Mouse (Mus musculus) brain, embryonic 14.5 days (tissue): ENCODE results near the gene Negr1. TPM values are rescaled to one million over a fixed set of nuclear protein-coding genes. Genes with fewer than 3 reads are reported as not detected.

Experiments
- DNase-seq: peaks from one replicate; pipeline ENCODE4 v3.0.0-alpha.2; 2011; ENCODE audit warnings: low read depth
- CTCF ChIP-seq: fragments of 200-500 bp; IDR thresholded peaks from 2 replicates; pipeline ENCODE4 v1.5.1; 2012; ENCODE audit warnings: inconsistent platforms, mild to moderate bottlenecking, moderate library complexity, borderline replicate concordance; ENCODE audit not compliant: insufficient read depth, insufficient read length; ENCODE audit errors: extremely low read depth
- POLR2A ChIP-seq: fragments of 200-500 bp; IDR thresholded peaks from 2 replicates; pipeline ENCODE4 v1.6.1; 2012; ENCODE audit warnings: mild to moderate bottlenecking, inconsistent platforms, borderline replicate concordance; ENCODE audit not compliant: poor library complexity, insufficient read depth, insufficient read length, severe bottlenecking; ENCODE audit errors: extremely low read depth
- polyA plus RNA-seq: library from polyadenylated mRNA; depleted of rRNA; stranded (reverse); fragments of >200 nt; gene quantifications from 2 replicates; pipeline ENCODE4 v1.2.3, GENCODE M21; 2012

Gene Negr1
- polyA plus RNA-seq, 1 experiment = 61.0 TPM

DNA sequence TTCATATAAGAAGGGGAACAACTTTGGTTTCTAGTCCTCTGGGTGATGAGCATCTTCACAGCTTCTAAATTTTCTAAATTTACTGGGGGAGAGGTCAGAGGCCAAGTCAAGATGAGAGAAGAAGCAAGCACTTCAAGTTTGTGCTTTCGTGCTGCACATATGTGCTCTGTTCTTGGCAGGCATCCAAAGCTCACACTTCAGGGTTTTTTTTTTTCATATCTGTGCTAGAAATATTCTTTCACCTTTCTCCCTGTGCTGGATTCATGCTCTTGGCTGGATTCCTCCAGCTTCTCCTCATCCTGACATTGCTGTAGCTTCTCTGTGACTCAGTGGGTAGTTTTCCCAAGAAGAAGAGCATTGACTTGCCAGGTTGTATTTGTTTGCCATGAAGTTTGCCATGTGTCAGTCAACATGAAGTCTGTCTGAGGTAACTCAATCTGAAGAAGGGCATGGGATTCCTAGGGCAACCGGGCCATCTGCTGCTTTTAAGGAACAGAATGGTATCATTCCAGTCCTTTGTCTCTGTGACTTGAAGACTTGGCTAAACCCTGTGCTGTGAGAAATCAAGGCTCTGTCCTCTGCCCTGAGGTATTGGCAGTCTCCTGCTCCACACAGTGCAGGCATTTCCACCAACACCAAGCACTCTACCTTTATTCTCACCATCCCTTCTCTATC lies 204.7 kb downstream of the Negr1 start:
- peak; percentile 66 for DNase-seq
- no peak for TF ChIP-seq CTCF
- no peak for TF ChIP-seq POLR2A

DNA sequence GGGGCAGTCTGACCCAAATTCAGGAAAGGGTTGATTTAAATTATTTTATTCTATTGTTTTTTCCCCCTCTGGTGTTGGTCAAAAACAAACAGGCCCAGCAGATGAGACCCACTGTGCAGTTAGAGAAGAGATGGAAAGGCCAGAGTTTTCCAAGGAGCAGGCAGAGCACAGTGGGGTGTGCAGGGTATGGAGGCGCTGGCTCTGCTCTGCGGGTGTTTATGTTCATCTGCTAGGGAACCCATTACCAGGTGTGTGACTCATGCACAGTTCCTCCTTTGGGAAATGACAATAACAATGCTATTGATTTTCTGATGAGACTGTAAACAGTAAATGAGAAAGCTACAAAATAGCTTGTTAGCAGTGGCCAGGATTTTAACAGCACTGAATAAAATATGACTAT lies 210.0 kb downstream of the Negr1 start:
- DNase-seq = no peak
- TF ChIP-seq CTCF (no peak), POLR2A (no peak)

DNA sequence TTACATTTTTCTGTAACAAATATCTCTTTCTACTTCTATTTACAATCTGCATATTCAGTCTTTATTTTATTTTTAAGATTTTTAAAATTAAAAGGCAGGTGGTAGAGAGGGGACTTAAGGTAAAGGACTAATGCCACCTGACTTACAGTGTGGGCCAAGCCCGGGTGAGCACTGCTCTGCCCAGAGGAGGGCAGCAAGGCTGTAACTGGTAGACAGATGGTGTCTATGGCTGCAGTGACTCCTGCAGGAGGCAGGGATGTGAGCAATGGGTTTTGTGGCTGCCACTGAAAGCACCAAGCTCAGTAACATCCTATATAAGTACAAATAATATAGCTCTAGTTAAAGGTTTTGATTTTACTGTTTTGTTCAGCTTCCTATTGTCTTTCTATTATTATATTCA lies 210.5 kb downstream of the Negr1 start:
- peak; percentile 66 for DNase-seq

DNA sequence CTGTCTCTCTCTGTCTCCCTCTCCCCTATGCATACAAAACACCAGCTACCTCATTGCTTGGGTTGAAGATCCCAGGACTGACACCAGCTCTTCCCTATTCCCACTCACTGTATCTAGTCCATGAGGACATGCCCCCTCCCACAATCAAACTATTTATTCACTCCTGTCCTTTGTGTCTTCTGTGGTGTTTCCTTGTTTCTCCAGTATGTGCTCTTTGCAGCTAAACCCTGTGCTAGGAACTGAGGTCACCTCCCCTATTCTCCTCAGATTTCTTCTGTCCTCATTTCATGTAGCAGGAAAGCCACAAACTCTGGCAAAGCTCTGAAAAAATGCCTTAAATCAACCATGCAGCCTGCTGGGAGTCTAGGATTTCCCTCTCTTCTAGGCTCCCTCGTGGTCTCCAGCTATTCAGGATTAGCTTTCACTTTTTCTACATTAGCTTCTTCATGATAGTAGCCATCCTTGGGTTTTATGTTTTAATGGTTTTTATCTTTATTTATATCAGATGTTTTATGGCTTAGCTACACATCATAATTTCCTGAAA lies 222.8 kb downstream of the Negr1 start:
- DNase-seq = no peak
- TF ChIP-seq CTCF = no peak
- no peak for TF ChIP-seq POLR2A

More for the DNA sequence above, 210.5 kb downstream of the Negr1 start:
- TF ChIP-seq CTCF = peak; percentile 43; the same call in 1 of the 2 replicates
- no peak for TF ChIP-seq POLR2A

DNA sequence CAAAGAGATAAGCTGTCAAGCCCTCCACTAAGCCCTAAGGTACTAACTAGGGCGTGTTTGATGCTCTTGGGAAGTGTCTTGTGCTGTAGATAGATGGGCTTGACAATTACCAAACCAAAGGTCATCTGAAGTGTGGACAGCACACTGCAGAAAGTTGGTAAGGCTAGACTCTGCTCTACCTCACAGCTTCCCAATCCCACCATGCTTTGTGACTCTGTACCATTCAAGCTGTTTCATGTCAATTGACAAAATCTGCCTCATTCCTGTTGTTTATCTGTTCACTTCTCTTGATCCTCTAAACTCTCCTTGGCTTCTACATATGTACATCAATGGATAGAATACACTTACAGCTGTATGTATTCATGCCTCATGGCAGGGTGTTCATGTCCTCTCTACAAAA lies 224.8 kb downstream of the Negr1 start:
- DNase-seq = no peak
- TF ChIP-seq CTCF (no peak), POLR2A (no peak)

DNA sequence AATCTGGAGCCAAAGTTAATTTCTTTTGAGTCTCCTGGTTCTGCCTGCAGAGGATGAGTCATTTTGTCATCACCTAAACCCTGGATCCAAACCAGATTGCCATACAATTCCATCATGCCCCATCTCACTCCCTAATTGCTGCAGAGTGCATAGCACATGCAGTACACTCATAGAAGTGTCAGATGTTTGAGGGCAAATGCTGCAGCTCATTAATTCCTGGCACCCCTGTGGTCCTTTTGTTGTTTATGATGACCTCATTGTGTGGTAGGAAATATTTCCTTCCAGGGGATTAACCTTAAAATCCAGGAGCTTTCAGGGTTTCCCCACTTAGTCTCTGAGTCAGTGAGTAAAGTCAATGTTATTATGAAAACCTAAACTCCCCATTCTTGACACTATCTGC lies 229.6 kb downstream of the Negr1 start:
- DNase-seq = peak; percentile 62
- no peak for TF ChIP-seq CTCF
- TF ChIP-seq POLR2A = no peak

DNA sequence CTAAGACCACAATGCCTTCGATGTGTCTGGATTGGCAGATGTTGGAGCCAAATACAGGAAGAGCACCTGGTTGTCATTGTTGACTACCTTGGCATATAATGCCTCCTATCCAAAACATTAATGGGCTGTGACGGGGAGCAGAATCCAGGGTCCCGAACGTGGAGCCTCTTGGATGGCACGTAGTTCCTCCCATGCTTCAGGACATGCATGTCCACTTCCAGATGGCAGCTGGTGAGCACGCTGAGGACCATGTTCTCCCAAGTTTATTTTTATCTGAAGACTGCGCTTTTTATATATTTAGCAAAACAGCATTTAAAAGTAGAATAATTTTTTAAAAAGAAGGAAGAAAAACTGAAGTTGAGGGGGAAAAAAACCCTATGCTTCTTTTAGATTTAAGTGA lies 231.1 kb downstream of the Negr1 start:
- TF ChIP-seq CTCF = no peak
- no peak for TF ChIP-seq POLR2A
- no peak for DNase-seq

DNA sequence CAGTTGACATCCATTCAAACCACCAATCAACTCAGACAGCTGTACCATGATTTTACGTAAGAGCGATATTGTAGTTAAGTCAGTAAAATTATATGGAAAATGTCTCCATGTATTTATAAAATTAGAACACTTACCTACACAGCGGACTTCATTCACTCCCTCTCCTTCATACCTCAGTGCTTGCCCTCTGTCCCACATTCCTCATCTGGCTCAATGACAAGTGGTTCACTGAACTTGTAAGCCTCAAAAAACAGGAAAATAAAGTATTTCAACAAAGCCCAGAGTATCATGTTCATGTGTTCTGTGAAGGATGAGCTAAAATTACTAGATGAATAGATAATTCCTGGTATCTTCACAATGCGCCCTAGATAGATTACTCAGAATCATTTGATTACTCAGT lies 232.5 kb downstream of the Negr1 start:
- TF ChIP-seq POLR2A (no peak), CTCF (no peak)
- DNase-seq = no peak

DNA sequence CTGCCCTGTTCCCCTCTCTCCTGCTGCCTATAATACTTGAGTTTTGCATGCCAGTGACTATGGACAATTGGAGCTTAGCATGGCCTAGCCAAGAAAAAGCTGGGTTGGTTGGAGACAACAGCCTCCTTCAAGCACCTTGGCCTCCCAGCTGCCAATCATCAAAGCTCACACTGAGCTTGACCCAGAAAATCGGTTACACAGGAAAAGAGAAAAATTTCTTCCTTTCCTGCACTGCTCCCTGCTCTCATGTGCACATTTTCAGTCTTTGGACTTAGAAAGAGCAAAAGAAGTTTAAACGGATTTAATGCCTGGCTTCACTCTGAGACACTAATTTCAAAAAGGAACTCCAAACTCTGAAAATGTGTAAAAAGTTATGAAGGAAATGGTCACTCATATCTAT lies 233.0 kb downstream of the Negr1 start:
- TF ChIP-seq CTCF (no peak), POLR2A (no peak)
- DNase-seq = no peak

DNA sequence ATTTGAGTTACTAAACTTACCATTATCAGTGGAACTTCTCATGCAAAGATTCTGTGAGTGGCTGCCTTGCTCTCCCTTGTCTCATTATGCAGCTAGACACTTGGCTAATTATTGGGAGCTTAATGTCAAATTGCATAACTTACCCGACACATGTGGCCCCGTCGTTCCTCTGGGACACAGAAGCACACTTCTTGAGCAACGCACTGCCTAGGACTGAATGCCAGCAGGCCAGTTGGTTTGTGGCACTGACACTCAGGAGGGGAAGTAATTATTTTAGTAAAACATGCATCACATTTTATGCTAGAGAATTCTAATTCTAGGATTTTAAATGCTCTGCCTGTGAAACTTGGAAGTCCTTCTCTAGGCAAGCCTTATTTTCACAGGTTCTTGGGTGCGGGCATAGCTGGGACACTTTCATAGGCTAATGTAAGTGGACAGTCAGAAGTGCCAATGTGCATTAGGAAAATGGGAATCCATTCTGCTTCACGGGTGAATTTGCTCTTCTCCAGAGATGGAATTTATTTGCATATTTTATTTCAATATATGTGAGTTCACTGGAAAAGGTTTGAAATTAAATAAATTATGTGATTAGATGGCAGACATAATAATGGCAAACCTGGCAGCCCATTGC lies 234.6 kb downstream of the Negr1 start:
- DNase-seq = peak; percentile 57
- TF ChIP-seq POLR2A (no peak), CTCF (no peak)

DNA sequence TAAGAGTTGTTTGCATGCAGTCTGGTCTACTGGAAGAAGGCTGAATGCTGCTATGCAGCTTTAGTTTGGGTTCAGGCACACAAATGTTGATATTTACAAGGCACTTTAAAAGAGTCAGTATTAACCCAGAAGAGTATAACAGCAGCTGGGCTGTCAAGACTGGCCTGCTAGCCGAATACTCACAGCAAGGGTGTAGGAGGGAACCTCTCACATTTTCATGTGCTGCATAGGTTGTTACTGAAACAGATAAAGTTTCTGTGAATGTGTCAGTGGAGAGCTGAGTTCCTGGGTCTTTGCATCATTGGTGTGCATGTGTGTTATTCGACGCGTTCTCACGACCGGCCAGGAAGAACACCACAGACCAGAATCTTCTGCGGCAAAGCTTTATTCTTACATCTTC lies 237.6 kb downstream of the Negr1 start:
- TF ChIP-seq POLR2A (no peak), CTCF (no peak)
- DNase-seq = no peak

DNA sequence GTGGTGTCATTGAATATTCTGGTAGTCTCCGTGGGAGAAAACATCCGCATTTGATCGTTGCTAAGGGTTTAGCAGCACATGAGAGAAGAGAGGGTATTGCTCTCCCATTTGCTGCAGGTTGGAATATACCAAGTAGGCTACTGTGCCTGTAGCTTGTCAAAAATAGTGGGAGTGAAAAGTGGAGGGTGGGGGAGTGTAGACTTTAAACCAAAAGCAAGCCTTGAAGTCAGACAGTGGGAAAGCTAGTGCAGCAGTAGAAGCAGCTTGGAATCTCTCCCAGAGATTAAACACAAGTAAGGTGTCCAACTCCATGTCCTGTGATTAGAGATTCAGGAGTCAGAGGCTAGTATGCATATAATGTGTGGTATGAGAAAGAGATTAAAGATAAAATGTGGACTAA lies 248.2 kb downstream of the Negr1 start:
- TF ChIP-seq CTCF (no peak), POLR2A (no peak)
- DNase-seq = no peak

DNA sequence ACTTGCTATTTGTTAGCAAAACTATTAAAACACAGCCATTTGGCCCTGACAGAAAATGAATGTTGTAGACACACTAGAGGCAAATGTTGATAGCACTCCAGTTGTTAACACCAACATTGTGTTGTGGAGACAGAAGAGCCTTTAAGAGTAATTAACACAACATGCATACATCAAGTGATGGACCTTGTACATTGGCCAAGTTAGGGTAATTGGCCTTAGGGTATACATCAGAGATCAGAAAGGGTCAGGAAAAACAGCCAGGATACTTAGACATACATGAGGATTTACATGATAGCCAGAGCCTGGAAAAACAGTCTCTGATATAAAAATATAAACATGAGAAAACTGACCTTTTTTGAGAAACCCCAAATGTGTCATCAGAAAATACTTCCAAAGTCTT lies 255.3 kb downstream of the Negr1 start:
- no peak for TF ChIP-seq CTCF
- TF ChIP-seq POLR2A = no peak
- DNase-seq = no peak

DNA sequence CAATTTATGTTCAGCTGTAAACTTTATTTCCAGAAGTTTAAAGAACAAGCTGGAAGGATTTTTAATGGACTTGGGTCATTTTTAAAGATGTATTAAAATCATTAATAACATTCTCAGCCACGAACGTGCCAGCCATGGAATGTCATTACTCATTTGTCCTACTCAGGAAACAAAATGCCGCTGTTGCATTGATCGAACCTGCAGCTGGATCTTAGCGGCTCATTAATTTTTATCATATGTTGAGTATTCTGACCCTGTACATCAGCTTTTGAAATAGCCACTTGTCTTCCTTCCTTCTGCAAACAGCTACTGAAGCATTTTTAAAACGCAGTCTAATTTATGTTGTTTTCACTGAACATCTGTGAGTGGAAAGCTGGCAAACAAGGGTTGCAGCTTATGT lies 255.9 kb downstream of the Negr1 start:
- no peak for TF ChIP-seq CTCF
- DNase-seq = no peak
